Mouse (Mus musculus): ENCODE results near the gene Gstp3.

- TF ChIP-seq POLR2A (IDR thresholded peaks at IDR 0.05; ENCODE audit: low read depth, low read length) (peak; percentile 74), CTCF (conservative IDR thresholded peaks at IDR 0.05; ENCODE audit: insufficient read depth, insufficient read length, low read depth, low read length) (0 out of 2 replicates have a peak, but pooled peaks have one; percentile 16)
Measured at GRCm38 (mm10) chr19:4037788-4038232, 21.6 kb downstream of the Gstp3 start, which contains the start of gene Gstp1.

All from kidney, adult 2 months (tissue).